Mouse (Mus musculus): ENCODE data around the gene Cacna2d3.

Gene Cacna2d3

DNA sequence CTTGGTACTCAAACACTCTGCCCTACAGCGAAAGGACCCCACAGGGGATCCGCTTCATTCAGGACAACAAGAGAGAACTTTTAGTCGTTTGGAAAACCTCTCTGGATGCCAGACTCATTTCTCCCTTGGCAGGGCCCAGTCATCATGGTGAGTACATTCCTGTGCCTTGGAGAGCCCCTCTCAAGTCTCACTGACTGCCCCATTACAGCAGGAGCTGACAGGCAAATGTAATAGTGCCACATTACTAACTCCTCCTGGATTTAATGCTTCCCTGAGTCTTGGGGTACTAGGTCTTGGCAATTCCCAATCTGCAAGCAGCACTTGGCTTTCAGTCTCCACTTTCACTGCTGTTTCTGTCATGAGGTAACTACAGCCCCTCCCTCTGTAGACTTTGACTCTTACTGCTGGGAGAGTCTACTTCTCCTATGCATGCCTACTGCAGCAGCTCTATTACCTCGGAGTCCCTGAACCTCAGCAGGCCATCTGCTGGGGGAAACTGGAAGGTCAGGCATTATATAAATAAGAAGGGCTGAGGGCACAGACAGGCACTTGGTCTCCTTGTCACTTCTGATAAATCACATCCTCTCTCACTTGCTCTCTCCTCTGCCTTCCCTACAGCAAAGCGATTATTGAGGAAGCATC lies 454.3 kb downstream of the Cacna2d3 start:
- no peak for DNase-seq (ENCODE audit: low spot score in 2 of 2)

DNA sequence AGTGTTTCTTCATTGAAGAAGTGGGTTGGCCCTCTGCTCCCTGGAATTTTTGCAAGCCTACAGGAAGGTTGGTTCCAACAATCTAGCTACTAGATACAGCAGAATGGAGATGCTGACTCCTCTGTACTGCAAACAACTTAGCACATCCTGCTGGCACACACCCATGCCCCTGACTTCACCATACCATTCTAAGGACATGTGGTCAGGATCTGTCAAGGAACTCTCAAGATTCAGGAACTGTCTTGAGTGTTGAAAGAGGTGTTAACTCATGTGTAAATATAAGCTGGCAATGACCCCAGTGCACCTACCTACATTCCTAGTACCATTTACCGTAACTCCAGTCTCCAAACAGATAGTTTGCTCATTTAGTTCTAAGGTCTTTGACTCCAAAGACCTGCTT lies 461.0 kb downstream of the Cacna2d3 start:
- no peak for DNase-seq (ENCODE audit: low spot score in 2 of 2)

DNA sequence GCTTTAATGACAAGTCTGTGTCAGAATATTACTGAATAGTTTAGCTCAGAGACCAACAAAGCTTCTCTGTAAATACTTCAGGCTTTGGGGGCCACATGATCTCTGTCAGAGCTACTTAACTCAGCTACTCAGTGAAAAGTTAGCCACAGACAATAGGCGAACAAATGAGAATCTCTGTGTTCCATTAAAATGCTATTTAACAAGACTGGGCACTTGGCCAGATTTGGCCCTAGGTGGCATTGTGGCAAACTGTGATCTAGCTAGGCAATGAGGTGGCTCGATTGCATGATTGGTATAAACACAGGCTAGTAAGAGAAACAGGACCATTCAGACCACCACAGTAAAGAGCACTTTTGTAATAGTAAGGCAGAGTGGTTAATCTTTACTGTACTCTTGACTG lies 478.1 kb downstream of the Cacna2d3 start:
- no peak for DNase-seq (ENCODE audit: low spot score in 2 of 2)

DNA sequence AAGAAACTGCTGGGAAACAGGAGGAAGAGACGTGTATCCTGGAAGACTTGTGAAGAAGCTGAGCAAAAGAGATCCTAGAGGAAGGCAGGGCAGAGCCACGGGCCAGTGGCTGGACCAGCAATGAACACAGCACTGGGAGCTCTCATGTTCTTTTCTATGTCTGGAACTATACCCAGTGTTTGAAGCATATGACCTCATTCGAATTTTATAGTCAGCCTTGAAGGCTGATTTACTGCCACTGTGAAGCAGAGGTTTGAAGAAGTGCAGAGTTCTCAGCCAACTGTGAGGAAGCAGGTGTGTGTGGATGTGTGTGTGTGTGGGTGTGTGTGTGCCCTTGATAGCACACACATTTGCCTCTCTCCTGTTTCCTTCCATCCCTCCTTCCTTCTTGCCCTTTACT lies 483.2 kb downstream of the Cacna2d3 start:
- DNase-seq (ENCODE audit: low spot score in 2 of 2) = no peak

DNA sequence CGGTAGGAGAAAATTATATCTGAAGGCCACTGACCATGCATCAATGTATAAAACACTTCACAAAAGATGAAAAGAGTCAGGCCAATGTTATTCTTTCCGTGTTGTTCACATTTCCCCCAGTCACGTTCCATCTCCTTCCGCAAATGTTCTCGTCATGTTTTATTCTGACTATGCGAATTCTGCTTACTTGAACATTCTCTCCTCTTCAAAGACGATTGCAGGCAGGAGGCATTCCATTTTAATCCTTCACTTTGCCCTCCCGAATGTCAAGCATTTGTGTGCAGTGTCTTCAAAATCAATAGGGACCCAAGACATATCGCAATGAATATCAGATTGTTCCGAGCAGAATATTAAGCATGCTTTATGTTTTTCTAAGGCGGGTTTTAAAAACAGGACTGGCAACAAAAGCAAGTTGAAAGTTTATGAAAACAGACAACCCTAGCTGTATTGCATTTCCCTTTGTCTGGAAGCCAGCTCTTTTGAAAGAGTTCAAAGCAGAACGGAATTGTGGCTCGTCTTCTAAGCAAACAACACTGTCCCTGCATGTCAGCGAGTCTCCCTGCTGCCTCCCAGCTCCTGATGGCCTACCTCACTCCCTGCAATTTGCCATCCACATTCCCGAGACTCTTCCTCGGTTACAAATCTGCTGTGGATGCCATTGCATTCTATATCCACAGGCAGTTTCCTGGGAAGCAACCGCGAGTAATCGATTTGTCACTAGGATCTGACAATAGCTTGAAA lies 492.5 kb downstream of the Cacna2d3 start:
- DNase-seq (ENCODE audit: low spot score in 2 of 2) = no peak

DNA sequence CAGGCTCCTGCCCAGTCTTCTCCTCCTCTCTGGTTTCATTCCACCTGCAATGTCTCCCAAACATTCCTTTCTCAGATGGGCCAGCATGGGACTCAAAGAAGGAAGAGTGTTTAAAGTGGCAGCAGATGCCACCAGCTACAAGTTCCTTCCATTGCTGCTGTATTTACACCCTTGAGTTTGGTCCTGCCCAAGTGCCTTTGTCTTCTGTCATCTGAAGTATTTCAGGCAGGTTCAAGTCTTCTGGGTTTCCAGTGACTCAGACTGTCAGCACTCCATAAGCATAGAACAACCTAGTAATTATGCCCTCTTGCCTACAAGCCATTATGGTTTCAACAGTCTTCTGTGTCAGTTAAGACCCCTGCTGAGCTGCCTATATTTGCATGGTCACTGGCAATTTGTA lies 493.2 kb downstream of the Cacna2d3 start:
- DNase-seq (ENCODE audit: low spot score in 2 of 2) = no peak

DNA sequence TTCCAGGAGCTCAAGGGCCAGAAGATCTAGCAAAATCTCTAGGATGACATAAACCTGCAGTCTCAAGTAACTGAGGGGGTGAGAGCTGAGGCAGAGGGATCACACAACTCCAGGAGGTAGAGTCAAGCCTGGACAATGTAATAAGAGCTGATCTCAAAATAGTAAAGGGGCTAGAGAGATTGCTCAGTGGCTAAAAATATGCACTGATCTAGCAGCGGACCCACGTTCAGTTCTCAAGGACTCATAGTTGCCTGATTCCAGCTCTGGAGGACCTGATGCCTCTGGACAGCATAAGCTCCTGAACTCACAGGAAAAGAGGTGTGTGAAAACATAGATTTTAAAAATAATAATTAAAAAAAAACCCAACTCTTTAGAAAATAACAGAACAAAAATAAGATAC lies 493.7 kb downstream of the Cacna2d3 start:
- no peak for DNase-seq (ENCODE audit: low spot score in 2 of 2)

DNA sequence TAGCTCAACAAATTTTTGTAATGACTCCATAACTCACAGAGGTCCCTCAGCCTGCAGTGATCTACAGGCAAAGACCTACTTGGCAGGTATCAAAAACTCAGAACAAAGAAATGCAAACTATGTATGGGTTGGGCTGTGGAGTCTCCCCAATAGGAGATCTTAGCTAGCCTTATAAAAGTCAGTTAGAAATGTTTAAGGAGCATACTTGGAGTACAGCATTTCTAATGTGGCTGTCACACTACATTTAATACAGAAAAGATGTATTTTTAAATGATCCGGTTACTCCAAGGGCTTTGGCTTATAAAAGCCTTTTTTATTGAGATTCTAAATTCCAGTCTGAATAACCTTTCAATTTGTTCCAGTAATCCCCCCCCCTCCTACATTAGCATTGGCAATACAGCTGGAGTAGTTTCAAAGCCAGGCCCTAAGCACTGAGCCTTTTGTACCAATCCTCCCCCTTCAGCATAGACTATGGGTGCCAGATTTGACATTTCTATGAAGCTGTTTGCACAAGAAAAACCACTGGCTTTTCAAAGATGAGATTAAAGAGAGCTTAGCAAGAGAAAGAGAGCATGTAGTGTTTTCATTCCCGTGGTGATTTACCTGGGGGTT lies 495.8 kb downstream of the Cacna2d3 start:
- no peak for DNase-seq (ENCODE audit: low spot score in 2 of 2)

DNA sequence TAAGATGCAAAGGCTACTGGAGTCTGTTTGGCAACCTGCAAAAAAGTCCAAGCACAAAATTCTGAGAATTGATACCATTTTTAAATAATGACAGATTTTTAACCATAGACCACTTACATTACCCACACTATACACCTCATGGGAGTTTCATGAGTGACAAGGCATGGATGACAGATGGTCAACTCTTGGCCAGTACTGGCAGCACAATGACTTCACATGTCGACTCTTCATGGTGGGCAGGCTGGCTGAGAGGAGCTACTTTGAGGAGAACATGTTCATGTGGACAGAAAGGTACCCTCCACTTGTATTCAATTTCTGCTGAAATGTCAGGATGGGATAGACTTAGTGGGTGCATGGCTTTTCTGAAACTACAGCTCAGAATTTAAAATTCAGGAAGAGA lies 498.7 kb downstream of the Cacna2d3 start:
- no peak for DNase-seq (ENCODE audit: low spot score in 2 of 2)

DNA sequence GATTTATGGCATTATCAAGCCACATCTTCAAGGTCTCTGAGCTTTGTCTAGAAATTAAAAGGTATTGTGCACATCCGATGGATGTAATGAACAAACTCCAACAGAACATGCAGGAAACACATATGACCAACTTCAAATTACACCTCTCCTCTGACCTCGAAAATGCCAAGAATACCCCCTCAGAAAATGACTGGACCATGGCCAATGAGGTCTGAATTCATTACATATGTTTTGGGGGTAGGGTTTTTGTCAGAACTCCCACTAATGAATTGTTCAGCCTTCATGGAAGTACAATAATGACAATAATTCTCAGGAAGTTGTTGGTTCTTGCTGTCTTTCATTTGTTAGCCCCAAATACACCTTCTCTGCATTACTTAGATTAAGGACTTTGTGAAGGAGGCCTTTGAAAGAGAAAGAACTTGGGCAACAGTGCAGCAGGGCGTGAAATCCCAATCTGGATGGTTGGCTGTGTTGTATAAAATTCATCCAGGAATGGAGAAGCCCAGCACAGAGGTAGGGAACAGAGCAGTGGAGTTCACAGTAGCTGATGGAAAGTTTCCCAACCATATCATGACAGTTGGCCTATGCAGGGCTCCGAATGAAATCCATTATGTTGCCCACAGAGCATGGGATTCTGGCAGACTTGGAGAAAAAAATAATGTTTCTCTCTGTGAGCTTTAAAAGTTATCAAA lies 499.3 kb downstream of the Cacna2d3 start:
- DNase-seq (ENCODE audit: low spot score in 2 of 2) = no peak

DNA sequence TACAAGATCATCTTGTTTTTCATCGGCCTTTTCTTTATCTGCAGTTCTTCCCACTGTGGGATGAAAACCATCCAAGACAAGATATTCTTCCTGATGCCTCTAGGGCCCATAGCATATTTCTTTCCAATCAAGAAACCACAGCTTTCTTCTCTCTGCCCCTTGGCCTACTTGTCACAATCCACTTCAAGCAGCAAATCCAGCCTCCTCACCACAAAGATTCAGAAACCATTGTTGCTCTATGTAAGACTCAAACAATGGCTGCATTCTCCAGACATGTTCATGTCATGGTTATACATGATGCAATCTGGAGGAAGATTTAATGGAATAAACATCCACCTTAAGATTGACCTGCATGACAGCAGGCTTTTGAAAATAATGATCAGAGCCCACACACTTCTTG lies 505.6 kb downstream of the Cacna2d3 start:
- DNase-seq (ENCODE audit: low spot score in 2 of 2) = no peak

DNA sequence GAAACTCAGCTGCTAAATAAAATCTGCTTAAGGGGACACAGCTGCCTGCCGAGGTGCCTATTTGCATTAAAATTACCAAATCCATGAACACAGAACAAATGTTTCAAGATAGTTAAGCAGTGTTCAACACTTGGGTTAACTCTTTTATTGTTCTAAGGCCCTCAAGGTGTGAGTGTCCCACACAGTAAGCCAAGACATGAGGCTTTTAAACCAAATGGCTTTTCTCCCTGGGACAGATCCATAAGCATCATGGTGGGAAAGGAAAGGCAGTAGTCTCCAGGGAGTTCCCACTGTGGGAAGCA lies 516.7 kb downstream of the Cacna2d3 start:
- no peak for DNase-seq (ENCODE audit: low spot score in 2 of 2)

DNA sequence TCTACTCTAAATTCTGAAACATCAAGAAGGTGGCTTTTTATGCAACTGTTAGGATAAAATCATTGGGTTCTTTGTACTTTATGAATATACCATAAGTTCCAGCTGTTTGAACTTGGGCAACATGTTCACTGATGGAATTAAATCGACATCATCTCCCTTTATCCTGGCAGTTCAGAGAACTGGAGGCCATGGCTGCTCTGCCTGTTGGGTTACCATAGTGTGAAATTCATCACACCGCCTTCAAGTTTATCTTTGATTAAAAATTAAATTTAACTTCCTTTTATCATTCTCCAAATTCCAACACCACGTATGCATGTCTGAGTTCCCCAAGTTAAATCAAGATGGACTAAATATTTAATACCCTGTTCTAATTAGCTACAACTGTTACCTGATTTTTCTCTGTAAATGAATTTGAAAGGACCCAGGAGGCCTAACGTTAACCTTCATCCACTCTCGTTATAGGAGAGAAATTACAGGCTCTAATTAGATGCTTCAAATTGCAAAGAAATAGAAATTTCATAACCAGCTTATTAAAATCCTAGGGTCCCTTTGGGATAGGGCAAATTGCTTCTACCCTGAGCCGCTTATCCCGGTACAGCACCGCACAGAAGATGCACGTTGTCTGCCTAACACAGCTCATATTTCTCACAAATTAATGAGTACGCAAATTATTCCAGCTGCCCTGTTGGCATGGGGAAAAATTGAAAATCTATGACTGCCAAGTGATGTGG lies 517.3 kb downstream of the Cacna2d3 start:
- DNase-seq (ENCODE audit: low spot score in 2 of 2) = no peak

DNA sequence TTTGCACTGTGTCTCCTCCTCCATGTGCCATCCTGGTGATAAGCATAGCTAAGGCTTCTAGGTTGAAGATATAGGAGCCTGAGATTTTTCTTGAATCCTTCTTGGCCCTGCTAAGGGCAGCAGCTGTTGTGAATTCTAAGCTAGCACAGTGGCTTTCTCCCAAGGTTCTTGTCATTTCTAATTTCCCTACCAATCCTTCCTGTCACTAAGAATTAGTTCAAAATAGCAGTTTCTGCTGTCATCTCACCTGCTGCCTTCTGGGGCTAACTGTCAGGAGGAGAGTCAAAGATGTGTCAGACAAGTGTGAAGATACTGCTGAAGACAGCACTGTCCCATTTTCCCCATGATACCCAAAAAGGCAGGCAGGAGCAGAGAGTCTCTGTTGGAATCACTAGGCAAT lies 525.5 kb downstream of the Cacna2d3 start:
- no peak for DNase-seq (ENCODE audit: low spot score in 2 of 2)

DNA sequence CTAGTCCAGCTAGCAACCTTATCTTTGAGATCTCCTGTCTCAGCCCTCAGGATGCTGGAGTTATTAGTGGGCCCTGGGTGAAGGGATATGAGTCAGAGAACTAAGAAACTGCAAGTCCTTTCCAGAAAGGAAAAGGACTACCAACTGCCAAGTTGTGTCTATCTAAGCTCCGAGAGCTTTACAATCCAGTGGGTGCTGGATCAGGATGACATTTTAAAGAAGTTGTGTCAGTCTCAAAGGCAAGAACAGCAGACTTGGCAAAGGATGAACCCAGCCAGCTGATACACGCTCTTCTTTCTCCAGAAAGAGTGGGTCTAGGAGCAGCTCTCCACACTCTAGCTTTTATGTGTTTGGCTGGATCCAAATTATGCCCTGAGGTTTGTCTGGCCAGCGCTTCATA lies 530.2 kb downstream of the Cacna2d3 start:
- DNase-seq (ENCODE audit: low spot score in 2 of 2) = no peak

DNA sequence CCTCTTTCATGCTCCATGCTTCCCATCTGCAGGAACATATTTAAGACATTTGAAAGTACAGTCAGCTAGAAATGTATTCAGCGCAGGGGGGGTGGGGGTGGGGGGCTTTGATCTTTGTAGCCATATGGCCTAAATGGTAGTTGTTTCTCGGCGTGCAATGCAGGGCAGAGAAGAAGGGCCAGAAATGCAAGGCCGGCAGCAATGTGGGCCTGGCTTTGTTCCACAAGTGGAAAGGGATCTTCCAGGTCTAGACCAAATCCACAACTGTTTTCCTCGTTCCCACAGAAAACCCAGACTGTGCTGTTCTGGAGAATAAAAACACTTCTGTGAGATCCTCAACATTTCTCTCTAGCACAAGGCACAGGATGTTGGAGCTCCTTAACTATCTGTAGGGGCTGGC lies 537.9 kb downstream of the Cacna2d3 start:
- no peak for DNase-seq (ENCODE audit: low spot score in 2 of 2)

DNA sequence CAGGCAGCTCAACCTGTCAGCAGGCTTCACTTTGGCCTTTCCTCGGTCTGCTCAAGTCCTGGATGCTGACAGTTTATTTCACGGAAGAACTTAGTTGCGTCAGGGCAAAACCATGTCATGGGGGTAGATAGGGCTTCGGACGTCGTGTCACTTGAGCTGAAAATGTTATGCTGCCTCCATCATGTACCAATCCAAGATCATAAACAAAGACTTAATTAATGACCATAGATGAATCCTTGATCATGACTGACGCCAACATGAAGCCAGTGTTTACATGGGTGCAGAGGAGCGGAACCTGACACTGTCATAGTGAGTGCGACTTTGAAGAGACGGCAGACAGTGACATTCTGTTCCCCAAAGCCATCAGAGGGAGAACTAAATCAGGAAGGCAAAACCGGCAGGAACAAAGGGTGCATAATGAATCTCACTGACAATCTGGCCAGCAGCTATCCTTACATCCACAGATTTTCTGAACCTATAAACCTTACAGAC lies 542.2 kb downstream of the Cacna2d3 start:
- DNase-seq (ENCODE audit: low spot score in 2 of 2) = no peak

DNA sequence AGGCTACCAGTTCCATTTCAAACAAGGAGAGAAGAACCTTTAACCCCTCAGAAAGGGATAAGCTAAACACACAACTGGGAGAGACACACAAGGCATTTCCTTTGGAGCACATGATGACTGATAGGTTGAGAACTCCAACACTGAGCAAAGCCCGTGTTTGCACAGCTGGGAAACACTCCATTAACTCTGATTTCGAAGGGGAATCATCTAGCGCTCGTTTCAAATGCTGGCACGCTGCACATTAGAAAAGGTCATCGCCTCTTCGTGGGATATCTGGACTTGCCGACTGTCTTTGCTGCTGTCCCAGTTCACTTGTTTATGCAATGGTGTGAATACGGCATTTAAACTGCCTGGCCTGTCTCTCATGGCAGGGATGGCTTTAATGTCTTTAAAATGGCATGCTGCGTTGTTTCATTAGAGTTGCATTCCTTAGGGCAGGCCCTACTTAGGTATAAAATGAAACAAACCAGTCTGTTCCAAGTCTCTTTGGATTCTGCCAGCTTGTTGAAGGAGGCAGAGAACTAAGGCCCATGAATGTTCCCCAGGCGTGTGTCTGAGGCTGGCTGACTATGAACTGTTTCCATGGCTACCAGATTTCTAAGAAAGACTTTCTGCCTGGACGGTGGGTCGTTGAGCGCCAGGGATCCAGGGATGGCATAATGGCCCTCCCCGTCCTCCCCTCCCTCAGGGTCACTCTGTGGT lies 542.8 kb downstream of the Cacna2d3 start:
- DNase-seq (ENCODE audit: low spot score in 2 of 2) = peak in 1 of 2 experiments; percentile 16

DNA sequence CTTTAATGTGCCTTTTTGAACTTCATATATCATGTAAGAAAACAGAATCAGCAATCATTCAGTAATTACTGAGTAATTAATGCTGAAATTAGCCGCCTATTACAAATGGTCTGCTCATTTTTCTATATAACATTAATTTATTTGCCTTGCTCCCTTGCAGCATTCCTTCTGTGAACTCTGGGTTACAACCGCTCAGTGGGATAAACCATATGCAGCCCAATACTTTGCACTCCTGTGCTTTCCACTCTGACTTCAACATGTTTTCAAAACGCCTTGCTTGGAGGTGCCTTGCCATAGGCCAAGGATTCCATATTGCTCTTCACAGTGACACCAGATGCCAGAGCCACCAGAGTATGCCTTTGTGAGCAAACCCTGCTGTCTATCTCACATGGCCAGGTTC lies 546.9 kb downstream of the Cacna2d3 start:
- no peak for DNase-seq (ENCODE audit: low spot score in 2 of 2)

DNA sequence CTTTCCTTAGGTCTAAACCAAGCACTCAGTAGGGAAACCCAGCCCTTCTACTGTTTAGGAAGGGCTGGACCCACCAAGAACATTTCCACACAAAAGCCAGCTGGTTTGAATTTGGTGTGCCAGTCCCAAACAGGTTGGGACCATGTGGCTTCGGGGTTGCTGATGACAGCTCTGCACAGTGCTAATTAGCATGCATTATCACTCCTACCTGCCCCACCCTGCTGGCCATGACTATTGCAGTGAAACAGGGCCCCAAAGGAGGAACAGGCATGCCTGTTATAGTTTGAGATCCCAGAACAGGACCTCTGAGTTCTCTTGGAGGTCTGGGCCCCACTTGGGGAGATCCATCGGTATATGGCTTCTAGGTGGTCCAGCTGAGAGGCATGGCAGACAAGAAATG lies 549.5 kb downstream of the Cacna2d3 start:
- DNase-seq (ENCODE audit: low spot score in 2 of 2) = no peak

DNA sequence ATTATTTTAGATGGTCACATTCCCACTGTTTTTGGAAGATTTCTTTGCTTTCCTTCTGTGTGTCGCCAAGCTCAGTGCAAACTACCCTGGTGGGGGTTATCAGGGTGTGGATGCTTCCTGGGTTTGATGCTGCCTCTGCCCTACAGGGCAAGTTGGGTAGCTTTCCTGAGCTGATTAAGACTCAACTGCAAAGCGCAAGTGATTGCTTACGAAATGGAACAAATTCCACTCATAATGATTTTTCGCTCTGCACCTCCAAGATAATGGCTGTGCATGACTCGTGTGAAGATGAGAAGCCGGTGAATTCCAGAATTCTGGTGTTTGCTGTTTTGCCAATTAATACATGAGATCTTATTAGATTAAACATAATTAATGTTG lies 557.0 kb downstream of the Cacna2d3 start:
- no peak for DNase-seq (ENCODE audit: low spot score in 2 of 2)
